Mouse (Mus musculus) bone marrow, adult 2 months (tissue): ENCODE results near the gene Ttll9.

ENCODE experiments used
- CTCF ChIP-seq: fragments of 200-500 bp; IDR thresholded peaks from 2 replicates; pipeline ENCODE4 v1.5.1; 2011; ENCODE audit warnings: low read length, control low read depth; ENCODE audit not compliant: control insufficient read depth, insufficient read depth
- POLR2A ChIP-seq: fragments of 200-500 bp; IDR thresholded peaks from 2 replicates; pipeline ENCODE4 v1.6.1; 2011; ENCODE audit warnings: low read depth, mild to moderate bottlenecking, control low read depth, low read length, borderline replicate concordance; ENCODE audit not compliant: control insufficient read depth

DNA sequence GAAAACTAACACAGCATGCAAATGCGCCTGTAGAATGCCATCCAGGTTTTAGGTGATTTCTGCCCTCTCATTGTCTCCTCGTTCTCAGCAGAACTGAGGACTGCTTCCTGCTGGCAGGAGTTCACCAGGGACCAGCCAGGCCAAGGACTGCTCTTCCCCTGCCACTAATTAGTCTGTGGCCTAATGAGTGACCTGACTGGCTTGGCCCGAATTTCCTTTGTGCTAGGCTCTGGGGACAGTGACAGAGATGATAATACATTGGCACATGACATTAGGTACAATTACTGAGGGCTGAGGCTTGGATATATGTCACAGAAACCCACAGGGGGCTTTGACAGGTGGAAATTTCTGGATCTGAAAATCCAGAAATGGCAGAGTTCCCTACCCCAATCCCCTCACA, 14.7 kb downstream of the Ttll9 start:
- TF ChIP-seq POLR2A = no peak
- no peak for TF ChIP-seq CTCF
